Mouse (Mus musculus) gastrocnemius, postnatal 14 days (tissue): ENCODE measurements around the gene H2-DMa. TPM values are rescaled to one million over a fixed set of nuclear protein-coding genes. Genes with fewer than 3 reads are reported as not detected.
A peak's percentile ranks its signal among the peaks of the same experiment; 100 is the strongest.

ENCODE experiments used
- DNase-seq: peaks from one replicate; pipeline ENCODE4 v3.0.0; 2021; ENCODE audit warnings: mixed read lengths
- intact Hi-C: fragments of 180-260 bp; cut with DNase I; formaldehyde crosslinking; loops from one replicate; pipeline ENCODE4 v1.15.1; 2025; ENCODE audit warnings: low total_unique reads
- long read RNA-seq, 2 experiments: library from polyadenylated mRNA; stranded (forward); transcript quantifications; one replicate each; pipeline ENCODE4 v2.0.0; 2021
- total RNA-seq, 2 experiments: library from RNA; stranded (reverse); gene quantifications; 2 replicates each; pipeline ENCODE4 v1.2.3; 2021

Gene H2-DMa
- 1 to 10 TPM; 2.3 to 3.6 TPM for total RNA-seq
- long read RNA-seq, experiment 1, partial matches to known transcripts: 0 of 3 reads
- long read RNA-seq, experiment 1, other reads (novel, unspliced or antisense): 1 of 3 reads
- long read RNA-seq, experiment 2, partial matches to known transcripts: 3 of 6 reads
- long read RNA-seq, experiment 2, other reads (novel, unspliced or antisense): 1 of 6 reads

DNA sequence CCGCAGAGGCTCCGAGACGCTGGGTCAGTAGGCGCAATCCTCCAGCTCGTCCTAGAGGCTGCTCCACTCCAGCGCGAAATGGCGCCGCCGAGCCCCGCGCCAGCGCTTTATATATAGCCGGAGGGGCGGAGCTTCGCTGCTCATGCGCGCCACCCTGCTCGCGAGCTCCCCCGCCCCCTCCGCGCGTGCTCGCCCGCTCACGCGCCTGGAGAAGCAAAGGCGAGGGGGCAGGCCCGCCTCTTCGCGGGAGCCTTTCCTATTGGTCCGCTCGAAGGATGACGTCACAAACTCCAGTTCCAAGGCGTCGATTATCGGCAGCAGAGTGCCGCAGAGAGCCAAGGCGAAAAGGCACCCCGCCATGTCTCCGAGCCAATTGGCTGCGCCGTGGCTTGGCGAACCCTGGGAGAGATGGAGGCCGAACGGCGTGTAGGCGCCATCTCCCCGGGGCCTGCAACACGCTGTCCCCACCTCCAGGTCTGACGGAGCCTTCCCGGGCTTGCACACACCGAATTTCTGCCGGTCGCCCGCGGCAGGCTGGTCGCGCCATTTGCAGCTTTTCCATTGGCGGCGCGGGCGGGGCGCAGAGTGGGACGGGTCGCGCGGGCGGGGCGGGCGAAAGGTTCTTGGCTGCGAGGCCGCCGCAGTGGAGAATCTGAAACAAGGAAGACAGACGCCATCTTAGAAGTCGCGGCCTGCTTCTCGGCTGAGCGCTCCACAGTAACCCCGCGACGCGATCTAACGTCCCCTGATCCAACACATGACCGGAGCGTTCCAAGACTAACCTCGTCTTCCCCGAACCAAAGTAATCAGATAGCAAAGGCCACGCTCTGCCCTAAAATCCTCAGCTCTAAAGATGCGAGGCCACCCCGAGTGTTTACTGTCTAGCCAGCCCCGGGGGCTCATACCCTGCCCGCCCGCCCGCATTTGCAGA lies at the start of gene H2-DMa:
TSS of gene H2-DMa (plus strand) at position 293 of the 931 bp plus-strand sequence.
- peak; percentile 98 for DNase-seq
- intact Hi-C loops: no loop called here

GRCm38 (mm10) chr17:34072091-34072490 lies 47.2 kb upstream of the H2-DMa start:
- intact Hi-C loops: loop anchor here (10.0 kb wide), 1 partner anchor 173 kb away; no protein-coding TSS in a partner anchor
- DNase-seq: no peak

GRCm38 (mm10) chr17:34075271-34075670 lies 44.1 kb upstream of the H2-DMa start:
- intact Hi-C loops: loop anchor here (5.0 to 10.0 kb wide), 3 partner anchors 38 to 170 kb away; partner anchors contain the start of gene Col11a2
- DNase-seq: peak; percentile 43

GRCm38 (mm10) chr17:34077549-34077948 lies 41.8 kb upstream of the H2-DMa start:
- intact Hi-C loops: loop anchor here (5.0 to 10.0 kb wide), 3 partner anchors 40 to 167 kb away; partner anchors contain the start of gene Col11a2
- peak; percentile 65 for DNase-seq

GRCm38 (mm10) chr17:34078148-34078547 lies 41.2 kb upstream of the H2-DMa start:
- DNase-seq: no peak
- intact Hi-C loops: loop anchor here (5.0 to 10.0 kb wide), 3 partner anchors 41 to 167 kb away; partner anchors contain the start of gene Col11a2

- intact Hi-C loops: loop anchor here (5.0 to 10.0 kb wide), 3 partner anchors 42 to 166 kb away; partner anchors contain the start of gene Col11a2
- no peak for DNase-seq
Measured at GRCm38 (mm10) chr17:34079002-34079401, 40.3 kb upstream of the H2-DMa start.

DNA sequence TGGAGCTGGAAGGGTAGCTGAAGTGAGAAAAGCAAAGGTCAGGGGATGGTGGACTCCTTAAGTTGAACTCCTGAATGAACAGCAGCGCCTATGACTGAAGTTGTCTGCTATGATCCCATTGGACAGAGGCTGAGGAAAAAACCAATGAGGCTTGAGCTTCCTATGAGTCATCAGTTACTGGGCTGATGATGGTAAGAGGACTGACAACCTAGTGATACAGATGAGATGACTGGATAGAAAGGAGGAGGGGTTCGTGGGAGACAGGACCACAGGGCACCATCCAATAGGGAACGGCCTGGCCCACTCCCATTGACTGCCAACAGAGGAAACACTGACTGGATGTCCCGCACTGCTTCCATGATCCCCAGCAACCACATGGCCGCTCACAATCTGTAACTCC lies 39.7 kb upstream of the H2-DMa start:
- no peak for DNase-seq
- intact Hi-C loops: loop anchor here (5.0 to 10.0 kb wide), 3 partner anchors 42 to 165 kb away; partner anchors contain the start of gene Col11a2

DNA sequence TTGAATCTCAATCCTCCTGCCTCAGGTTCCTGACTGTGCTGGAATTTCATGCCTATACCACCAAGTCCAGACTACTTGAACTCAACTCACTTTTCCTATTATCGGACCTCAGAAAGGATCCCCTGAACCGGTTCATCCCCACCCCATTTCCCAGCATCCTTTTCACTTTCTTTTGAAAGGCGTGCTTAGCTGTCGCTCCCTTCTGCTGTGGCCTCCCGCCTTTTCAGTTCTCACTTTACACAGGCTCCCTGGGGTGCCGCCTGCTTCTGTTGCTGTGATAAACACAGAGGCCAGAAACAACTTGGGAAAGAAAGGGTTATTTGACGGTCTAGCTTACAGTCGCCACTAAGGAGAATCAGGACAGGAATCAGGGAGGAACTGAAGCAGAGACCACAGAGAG lies 36.2 kb upstream of the H2-DMa start:
- intact Hi-C loops: no loop called here
- DNase-seq: no peak

DNA sequence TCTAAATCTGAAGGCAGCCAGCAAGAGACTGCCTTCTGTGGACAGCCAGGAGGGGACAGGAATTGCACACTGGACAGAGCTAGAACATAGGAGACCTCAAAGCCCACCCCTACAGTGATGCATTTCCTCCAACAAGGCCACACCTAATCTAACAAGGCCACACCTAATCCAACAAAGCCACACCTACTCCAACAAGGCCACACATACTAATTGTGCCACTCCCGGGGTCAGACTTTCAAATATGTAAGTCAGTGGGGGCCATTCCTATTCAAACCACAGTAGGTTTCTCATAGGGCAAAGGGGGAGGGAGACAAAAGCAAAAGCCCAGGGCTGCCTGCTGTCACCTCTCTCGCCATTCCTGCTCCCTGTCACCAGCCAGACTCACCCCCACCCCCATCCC lies 32.0 kb upstream of the H2-DMa start:
- no peak for DNase-seq
- intact Hi-C loops: no loop called here

DNA sequence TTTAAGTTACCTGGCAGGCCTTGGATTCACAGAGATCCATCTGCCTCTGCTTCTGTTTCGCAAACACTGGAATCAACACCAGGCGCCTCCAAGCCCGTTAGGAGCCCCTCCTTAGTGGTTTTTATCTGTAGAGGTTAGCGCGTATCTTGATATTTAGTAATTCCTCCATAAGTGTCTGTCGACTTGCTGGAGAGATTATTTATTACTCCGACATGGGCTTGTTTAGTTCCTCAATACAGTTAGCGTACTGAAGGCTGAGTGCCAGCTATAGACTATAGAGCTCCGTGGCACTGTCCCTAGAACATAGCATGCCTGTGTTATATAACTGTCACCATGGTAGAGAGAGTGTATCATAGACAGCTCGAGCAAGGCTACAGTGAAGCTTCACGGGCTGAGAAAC lies 31.2 kb upstream of the H2-DMa start:
- intact Hi-C loops: no loop called here
- DNase-seq: no peak

GRCm38 (mm10) chr17:34090923-34091322 lies 28.4 kb upstream of the H2-DMa start:
- intact Hi-C loops: no loop called here
- DNase-seq: no peak

DNA sequence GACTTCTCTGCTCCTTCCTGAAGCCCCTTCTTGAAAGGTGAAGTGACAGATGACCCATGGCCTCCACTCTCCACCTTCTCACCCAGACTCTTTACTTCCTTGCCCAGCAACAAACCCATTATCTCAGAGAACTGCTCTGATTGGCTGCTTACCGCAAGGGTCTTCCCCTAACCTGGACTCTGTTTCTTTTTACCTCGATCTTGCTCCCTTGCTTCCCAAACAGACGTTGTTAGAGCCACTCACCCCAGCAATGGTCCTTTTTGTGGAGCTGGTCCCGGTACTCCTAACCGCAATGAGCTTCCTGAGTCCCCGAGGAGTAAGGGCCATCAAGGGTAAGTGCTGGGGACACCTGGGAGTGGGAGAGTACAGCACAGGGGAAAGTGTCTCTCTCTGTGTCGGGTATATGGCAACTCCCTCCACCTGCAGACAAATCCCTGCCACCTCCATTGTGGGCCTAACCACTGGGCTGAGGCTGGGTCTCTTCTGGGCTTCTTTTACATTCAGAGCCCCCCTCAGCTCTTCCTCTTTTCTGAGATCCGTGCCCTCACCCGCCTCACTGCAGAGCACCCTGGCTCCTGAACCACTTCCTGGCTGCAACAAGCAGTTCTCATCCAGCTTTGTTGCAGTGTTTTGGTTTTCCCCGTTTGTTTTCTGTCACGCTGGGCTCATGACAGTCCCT lies 27.0 kb upstream of the H2-DMa start, which contains the start of gene H2-Oa:
TSS of gene H2-Oa (plus strand) at position 144 of the 679 bp plus-strand sequence.
- no peak for DNase-seq
- intact Hi-C loops: no loop called here

DNA sequence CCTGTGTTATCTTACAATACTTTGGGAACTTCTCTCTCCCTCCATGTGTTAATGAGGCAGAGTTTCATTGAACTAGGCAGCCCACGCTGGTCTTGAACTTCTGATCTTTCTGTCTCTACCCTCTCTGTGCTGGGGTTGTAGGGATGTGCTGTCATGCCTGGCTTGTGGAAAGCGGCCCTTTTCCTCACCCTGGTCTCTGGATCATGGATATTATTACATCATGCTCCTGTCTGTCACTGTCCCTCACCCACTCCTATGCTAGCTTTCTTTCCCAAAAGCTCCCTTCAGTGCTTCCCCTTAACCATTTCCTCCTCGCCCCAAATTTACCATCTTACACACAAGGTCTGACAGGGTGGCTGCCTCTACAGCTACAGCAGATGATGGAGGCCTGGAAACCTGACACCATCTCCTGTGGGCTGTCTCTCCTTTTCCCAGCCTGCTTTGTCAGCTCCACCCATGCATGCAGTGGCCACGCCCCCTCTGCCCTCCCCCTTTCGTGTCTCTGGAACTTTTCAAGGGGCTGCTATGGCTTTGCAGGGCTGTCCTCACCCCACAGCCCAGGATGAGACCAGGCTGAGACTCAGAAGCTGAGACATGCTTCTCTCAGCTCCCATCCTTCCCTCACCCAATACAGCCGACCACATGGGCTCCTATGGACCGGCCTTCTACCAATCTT lies 26.0 kb upstream of the H2-DMa start:
- no peak for DNase-seq

GRCm38 (mm10) chr17:34094283-34095035 lies 24.9 kb upstream of the H2-DMa start:
- no peak for DNase-seq
- intact Hi-C loops: no loop called here

More for the DNA sequence above, 26.0 kb upstream of the H2-DMa start:
- intact Hi-C loops: no loop called here

GRCm38 (mm10) chr17:34096497-34097010 lies 22.8 kb upstream of the H2-DMa start:
- DNase-seq: no peak
- intact Hi-C loops: no loop called here

DNA sequence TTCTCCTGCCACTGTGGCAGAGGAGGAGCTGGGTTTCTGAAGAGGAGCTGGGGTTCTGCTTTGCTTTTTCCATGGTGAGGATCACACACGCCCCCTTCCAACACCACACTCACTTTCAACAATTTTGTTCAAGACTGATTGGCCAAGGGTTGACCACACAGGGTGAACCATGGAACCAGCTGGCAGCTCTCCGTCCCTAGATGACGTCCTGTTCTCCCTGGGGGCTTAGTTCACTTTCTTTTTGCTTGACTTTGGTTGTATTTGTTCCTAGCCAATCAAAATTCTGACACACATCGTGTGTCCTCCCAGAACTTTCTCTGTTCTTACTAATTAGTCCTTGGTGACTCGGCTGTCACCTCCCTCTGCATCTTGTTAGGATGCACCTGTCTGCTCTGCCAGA lies 22.1 kb upstream of the H2-DMa start:
- intact Hi-C loops: no loop called here
- no peak for DNase-seq

- intact Hi-C loops: no loop called here
- no peak for DNase-seq
Measured at GRCm38 (mm10) chr17:34098709-34099479, 20.4 kb upstream of the H2-DMa start.

DNA sequence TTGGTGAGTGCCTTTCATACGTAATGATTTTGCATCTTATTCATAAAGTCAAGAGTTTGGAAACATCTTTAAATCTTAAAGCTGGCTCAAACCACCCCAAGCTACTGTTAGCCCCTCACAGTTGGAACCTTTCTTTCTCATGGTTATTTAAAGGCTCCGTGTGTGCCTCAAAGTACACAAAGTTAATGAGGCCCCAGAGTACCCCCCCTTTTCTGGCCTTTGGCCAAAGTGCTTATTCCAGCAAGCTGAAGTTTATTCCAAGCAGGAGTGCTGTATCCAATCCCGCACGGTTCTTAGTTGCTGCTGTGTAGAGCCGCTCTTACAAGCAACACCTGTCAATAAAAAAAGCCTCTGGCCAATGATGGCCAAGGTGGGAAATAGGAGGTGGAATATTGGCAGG lies 19.8 kb upstream of the H2-DMa start:
- no peak for DNase-seq
- intact Hi-C loops: no loop called here
